Mouse (Mus musculus) spleen, embryonic (tissue): ENCODE measurements around the gene Lrrtm4.

Experiments used
- CTCF ChIA-PET: fragments of 350-600 bp; sonication (Branson Sonifier 250); formaldehyde crosslinking; loops from one replicate; lab custom pipeline; 2022; lab: Charles Lee

Lrrtm4 gene

GRCm38 (mm10) chr6:80018765-80019164 lies at the start of gene Lrrtm4:
Lrrtm4 (plus strand) TSS chr6:80018877.
- CTCF ChIA-PET, result no interaction called here

- CTCF ChIA-PET, result no interaction called here
Measured at GRCm38 (mm10) chr6:80019189-80019860, 648 bp downstream of the Lrrtm4 start.

GRCm38 (mm10) chr6:80019861-80020230 lies 1.2 kb downstream of the Lrrtm4 start:
- CTCF ChIA-PET, result no interaction called here

- CTCF ChIA-PET, result no interaction called here
Measured at GRCm38 (mm10) chr6:80056849-80057248, 38.2 kb downstream of the Lrrtm4 start.

GRCm38 (mm10) chr6:80078001-80078400 lies 59.3 kb downstream of the Lrrtm4 start:
- CTCF ChIA-PET, result no interaction called here

- CTCF ChIA-PET, result no interaction called here
Measured at GRCm38 (mm10) chr6:80079290-80079689, 60.6 kb downstream of the Lrrtm4 start.

GRCm38 (mm10) chr6:80094909-80095308 lies 76.2 kb downstream of the Lrrtm4 start:
- CTCF ChIA-PET, result no interaction called here

- CTCF ChIA-PET, result no interaction called here
Measured at GRCm38 (mm10) chr6:80105343-80105742, 86.7 kb downstream of the Lrrtm4 start.

GRCm38 (mm10) chr6:80105843-80106242 lies 87.2 kb downstream of the Lrrtm4 start:
- CTCF ChIA-PET, result no interaction called here

- CTCF ChIA-PET, result no interaction called here
Measured at GRCm38 (mm10) chr6:80126419-80126818, 107.7 kb downstream of the Lrrtm4 start.

GRCm38 (mm10) chr6:80162585-80162984 lies 143.9 kb downstream of the Lrrtm4 start:
- CTCF ChIA-PET, result no interaction called here

GRCm38 (mm10) chr6:80181916-80182315 lies 163.2 kb downstream of the Lrrtm4 start:
- CTCF ChIA-PET, result no interaction called here

GRCm38 (mm10) chr6:80182353-80182752 lies 163.7 kb downstream of the Lrrtm4 start:
- CTCF ChIA-PET, result no interaction called here

- CTCF ChIA-PET, result no interaction called here
Measured at GRCm38 (mm10) chr6:80185489-80186113, 166.9 kb downstream of the Lrrtm4 start.

- CTCF ChIA-PET, result no interaction called here
Measured at GRCm38 (mm10) chr6:80186791-80187190, 168.1 kb downstream of the Lrrtm4 start.

GRCm38 (mm10) chr6:80209476-80209875 lies 190.8 kb downstream of the Lrrtm4 start:
- CTCF ChIA-PET, result no interaction called here

- CTCF ChIA-PET, result no interaction called here
Measured at GRCm38 (mm10) chr6:80210281-80210680, 191.6 kb downstream of the Lrrtm4 start.

- CTCF ChIA-PET, result no interaction called here
Measured at GRCm38 (mm10) chr6:80261595-80261994, 242.9 kb downstream of the Lrrtm4 start.

GRCm38 (mm10) chr6:80263972-80264371 lies 245.3 kb downstream of the Lrrtm4 start:
- CTCF ChIA-PET, result no interaction called here

- CTCF ChIA-PET, result no interaction called here
Measured at GRCm38 (mm10) chr6:80264584-80264983, 245.9 kb downstream of the Lrrtm4 start.

- CTCF ChIA-PET, result no interaction called here
Measured at GRCm38 (mm10) chr6:80265746-80266145, 247.1 kb downstream of the Lrrtm4 start.

- CTCF ChIA-PET, result no interaction called here
Measured at GRCm38 (mm10) chr6:80286968-80287367, 268.3 kb downstream of the Lrrtm4 start.

GRCm38 (mm10) chr6:80301871-80302270 lies 283.2 kb downstream of the Lrrtm4 start:
- CTCF ChIA-PET, result no interaction called here

- CTCF ChIA-PET, result no interaction called here
Measured at GRCm38 (mm10) chr6:80303568-80303967, 284.9 kb downstream of the Lrrtm4 start.
